Mouse (Mus musculus): ENCODE measurements around the gene Mfng.

GRCm38 (mm10) chr15:78754144-78754543 is 19.1 kb downstream of the Mfng start:
- no peak for TF ChIP-seq CTCF (IDR thresholded peaks at IDR 0.05; ENCODE audit: low read depth)
- TF ChIP-seq EP300 (IDR thresholded peaks at IDR 0.05; ENCODE audit: low read depth) = no peak

Data from liver, embryonic 14.5 days (tissue).